In genomic region chr5:150171562-150171961, GRCm38 (mm10) we compare ENCODE assay signal across 25 mouse cellular contexts. TPM values are rescaled to one million over a fixed set of nuclear protein-coding genes. Genes with fewer than 3 reads are reported as not detected.
DNase-seq lines count a peak whose midpoint lies in the region; ATAC-seq lines count a peak whose summit lies in the region.
"Had no signal": no experiment of that assay in that cellular context is flagged by ENCODE, and none has a peak within 500 bp of the region (broad histone marks: within the 10 kb centered on the region; RNA-seq: fewer than 3 reads in every experiment).

No protein-coding gene starts in this region.

- 0 out of 2 replicates have a peak, but pooled peaks have one; percentile 39 for ATAC-seq in kidney, embryonic 16.5 days (ENCODE audit: low FRiP score, low TSS enrichment)
- ATAC-seq: activated CD4-positive, CD25-positive, alpha-beta regulatory T cell, adult 4 months; CD4-positive, CD25-positive, alpha-beta regulatory T cell, adult 4 months; forebrain, postnatal 0 days; hindbrain, embryonic 16.5 days; intestine, embryonic 16.5 days; Patski had no signal

- intact Hi-C loops in heart, postnatal 25 days (cut with DNase I) = loop anchor here (10.0 kb wide), 1 partner anchor 213 kb away; no protein-coding TSS in a partner anchor

- peak; percentile 78 for DNase-seq in heart, adult 11 months
- DNase-seq in heart, postnatal 25 days (ENCODE audit: low spot score) = no peak
- no peak for DNase-seq in kidney, postnatal 25 days
- peak; percentile 73 for DNase-seq in urinary bladder, postnatal 14 days (ENCODE audit: low spot score)
- no peak for DNase-seq in urinary bladder, adult 2 months (ENCODE audit: low spot score)
- DNase-seq in testis, postnatal 14 days (ENCODE audit: low spot score) = peak; percentile 56
- no peak for DNase-seq in yolk sac, embryonic 10.5 days (ENCODE audit: low spot score)
- DNase-seq: adrenal gland, postnatal 10 days; cerebellum, adult 9-11 months; forebrain, postnatal 0 days; gastrocnemius, postnatal 36 days; kidney, postnatal 10 days; left cerebral cortex, postnatal 4 days; thymus, adult 18-20 months had no signal

- no peak overlapping the region for H3K4me2 ChIP-seq in kidney, embryonic 16.5 days (replicated peaks; ENCODE audit: low read depth, low read length)
- H3K4me2 ChIP-seq: embryonic facial prominence, embryonic 15.5 days; midbrain, embryonic 12.5 days; neural tube, embryonic 12.5 days had no signal

- 51% methylated on average over 10 of the region's 10 CpGs for WGBS in kidney, embryonic 16.5 days

- H3K4me3 ChIP-seq in kidney, embryonic 16.5 days (ENCODE audit: low read length) = no peak overlapping the region
- H3K4me3 ChIP-seq: embryonic facial prominence, embryonic 15.5 days; forebrain, embryonic 10.5 days; midbrain, embryonic 12.5 days; neural tube, embryonic 12.5 days had no signal

- H3K9ac ChIP-seq in kidney, embryonic 16.5 days (replicated peaks; ENCODE audit: low read length) = no peak overlapping the region
- H3K9ac ChIP-seq: embryonic facial prominence, embryonic 15.5 days; forebrain, postnatal 0 days; midbrain, embryonic 12.5 days; neural tube, embryonic 12.5 days had no signal

- H3K27ac ChIP-seq in kidney, embryonic 16.5 days (ENCODE audit: low read length) = no peak overlapping the region
- H3K27ac ChIP-seq: embryonic facial prominence, embryonic 15.5 days; forebrain, embryonic 10.5 days; macrophage; midbrain, embryonic 12.5 days; neural tube, embryonic 12.5 days had no signal

- H3K4me1 ChIP-seq in kidney, embryonic 16.5 days (ENCODE audit: insufficient read depth, low read length) = 0 out of 2 replicates have a peak, but pooled peaks cover 4% of the 10 kb centered on the region
- H3K4me1 ChIP-seq: embryonic facial prominence, embryonic 15.5 days; forebrain, embryonic 10.5 days; midbrain, embryonic 12.5 days; neural tube, embryonic 12.5 days had no signal

- H3K27me3 ChIP-seq in kidney, embryonic 16.5 days (ENCODE audit: insufficient read depth, low read length) = no peaks in the 10 kb centered on the region
- H3K27me3 ChIP-seq: embryonic facial prominence, embryonic 15.5 days; midbrain, embryonic 12.5 days; neural tube, embryonic 12.5 days; Patski had no signal

- peaks cover 7% of the 10 kb centered on the region; the same call in 1 of the 2 replicates for H3K9me3 ChIP-seq in kidney, embryonic 16.5 days (ENCODE audit: low read length)
- H3K9me3 ChIP-seq: embryonic facial prominence, embryonic 15.5 days had no signal

- H3K36me3 ChIP-seq in kidney, embryonic 16.5 days (ENCODE audit: insufficient read depth, low read length) = no peaks in the 10 kb centered on the region
- H3K36me3 ChIP-seq: embryonic facial prominence, embryonic 15.5 days; forebrain, embryonic 10.5 days; midbrain, embryonic 12.5 days; neural tube, embryonic 12.5 days had no signal

RNA-seq across cellular contexts. Expression of gene Fry, which starts 53.1 kb away (rescaled TPM):
- total RNA-seq in heart, postnatal 25 days (2021) = 100 to 1,000 TPM; 120 to 150 TPM
- 5.7 and 7.8 TPM in 2 replicates for polyA plus RNA-seq in kidney, embryonic 16.5 days (2015; fragmentation: Nextera tagmentation; extraction: Ambion mirVana)
- 39.6 and 43.0 TPM in 2 replicates for polyA plus RNA-seq in urinary bladder, adult 2 months (2012; rRNA removed)

Comparison
In these comparisons a context has a peak if more than half of its experiments do, and no peak if none do; other contexts are left out.
1. DNase-seq: peak in heart, adult 11 months (single experiment), urinary bladder, postnatal 14 days (single experiment) and testis, postnatal 14 days (single experiment); none in heart, postnatal 25 days (single experiment), kidney, postnatal 25 days (0 of 2), urinary bladder, adult 2 months (single experiment) and yolk sac, embryonic 10.5 days (single experiment).